Mouse (Mus musculus) liver, postnatal 0 days (tissue): ENCODE measurements around the gene 1700029F12Rik. TPM values are rescaled to one million over a fixed set of nuclear protein-coding genes. Genes with fewer than 3 reads are reported as not detected.

ENCODE experiments used
- ATAC-seq: fragments of 200-750 bp; cut with Nextera tagmentation; 2 replicates; pipeline ENCODE4 v1.8.0; 2017; ENCODE audit warnings: mild to moderate bottlenecking, moderate library complexity
- DNase-seq: peaks from one replicate; pipeline ENCODE4 v3.0.0-alpha.2; 2016
- H3K27ac ChIP-seq: fragments of 300-500 bp; sonication (generic); 2 replicates; pipeline ENCODE4 v1.5.1; 2014; ENCODE audit warnings: antibody characterized with exemption, moderate library complexity, mild to moderate bottlenecking, low read depth
- H3K27me3 ChIP-seq: fragments of 300-500 bp; sonication (generic); 2 replicates; pipeline ENCODE4 v1.6.1; 2014; ENCODE audit warnings: low read length, control low read depth, mixed read lengths; ENCODE audit not compliant: insufficient read depth
- H3K36me3 ChIP-seq: fragments of 300-500 bp; sonication (generic); replicated peaks from 2 replicates; pipeline ENCODE4 v1.6.1; 2014; ENCODE audit warnings: mild to moderate bottlenecking, control low read depth, low read length, moderate library complexity, mixed read lengths; ENCODE audit not compliant: insufficient read depth
- H3K4me1 ChIP-seq: fragments of 300-500 bp; sonication (generic); 2 replicates; pipeline ENCODE4 v1.6.1; 2014; ENCODE audit warnings: antibody characterized with exemption, mild to moderate bottlenecking, control low read depth; ENCODE audit not compliant: insufficient read depth
- H3K4me2 ChIP-seq: fragments of 300-500 bp; sonication (generic); 2 replicates; pipeline ENCODE4 v1.6.1; 2014; ENCODE audit warnings: low read depth, mild to moderate bottlenecking, low read length, moderate library complexity, mixed read lengths
- H3K4me3 ChIP-seq: fragments of 300-500 bp; sonication (generic); 2 replicates; pipeline ENCODE4 v1.5.1; 2014; ENCODE audit warnings: low read depth, low read length
- H3K9ac ChIP-seq: fragments of 300-500 bp; sonication (generic); replicated peaks from 2 replicates; pipeline ENCODE4 v1.6.1; 2014; ENCODE audit warnings: mild to moderate bottlenecking, moderate library complexity
- H3K9me3 ChIP-seq: fragments of 300-500 bp; sonication (generic); 2 replicates; pipeline ENCODE4 v1.6.1; 2016; ENCODE audit warnings: mild to moderate bottlenecking, control low read depth, low read length, mixed read lengths
- CTCF ChIP-seq: sonication (generic); IDR thresholded peaks from 2 replicates; pipeline ENCODE4 v1.5.1; 2016; ENCODE audit warnings: antibody characterized with exemption, low read depth
- EP300 ChIP-seq: IDR thresholded peaks from 2 replicates; pipeline ENCODE4 v1.6.1; 2016; ENCODE audit warnings: antibody characterized with exemption, low read depth, mild to moderate bottlenecking
- WGBS: fragments of 180-500 bp; shearing (Covaris S2); extraction: QIAGEN DNeasy Blood & Tissue Kit; methylation state at CpG from one replicate; pipeline ENCODE4 v1.1.7; 2014; ENCODE audit not compliant: insufficient replicate concordance; 5-methylcytosine and 5-hydroxymethylcytosine counted together
- polyA plus RNA-seq: library from polyadenylated mRNA; unstranded; fragments of >200 nt; fragmentation: Nextera tagmentation; extraction: Ambion mirVana; gene quantifications from 2 replicates; pipeline ENCODE4 v1.2.1, GENCODE M21; 2015

Gene 1700029F12Rik
- polyA plus RNA-seq = not detected in 2 replicates

GRCm38 (mm10) chr13:97034262-97034661 is at the start of gene 1700029F12Rik:
Gene 1700029F12Rik, minus strand, starts transcription at chr13:97034362.
- no peaks in the 10 kb centered on the region for H3K4me1 ChIP-seq
- 75% methylated on average over 2 of the region's 2 CpGs for WGBS
- H3K36me3 ChIP-seq = no peaks in the 10 kb centered on the region

DNA sequence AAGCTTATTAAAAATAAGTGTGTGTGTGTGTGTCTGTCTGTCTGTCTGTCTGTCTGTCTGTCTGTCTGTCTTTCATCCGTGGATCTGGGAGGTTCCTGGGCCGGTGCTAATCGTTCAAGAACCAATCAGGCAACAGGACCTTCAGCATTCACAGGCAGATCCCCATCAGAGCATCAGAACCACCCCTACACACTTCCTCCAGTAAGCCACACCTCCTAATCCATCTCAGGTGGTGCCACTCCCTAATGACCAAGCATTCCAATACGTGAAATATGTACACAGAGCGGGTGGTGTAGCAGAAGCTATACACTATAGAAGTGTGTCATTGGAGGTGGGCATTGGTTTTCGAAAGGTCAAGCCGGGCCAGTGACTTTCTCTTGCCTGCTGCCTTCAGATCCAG is 48.3 kb upstream of the 1700029F12Rik start:
- Histone ChIP-seq H3K27me3 (no peaks in the 10 kb centered on the region), H3K4me3 (no peak overlapping the region), H3K36me3 (no peaks in the 10 kb centered on the region), H3K27ac (no peak overlapping the region), H3K9me3 (no peaks in the 10 kb centered on the region), H3K4me1 (no peaks in the 10 kb centered on the region), H3K4me2 (no peak overlapping the region), H3K9ac (no peak overlapping the region)
- WGBS = 88% methylated on average over 7 of the region's 7 CpGs
- DNase-seq (no peak), ATAC-seq (peak; percentile 79)
- TF ChIP-seq EP300 (no peak), CTCF (no peak)

More at GRCm38 (mm10) chr13:97034262-97034661, at the start of gene 1700029F12Rik:
- DNase-seq (no peak), ATAC-seq (no peak)
- Histone ChIP-seq H3K4me3 (no peak within 1 kb of the TSS), H3K27me3 (no peaks in the 10 kb centered on the region), H3K9ac (no peak within 1 kb of the TSS), H3K4me2 (no peak within 1 kb of the TSS), H3K27ac (no peak within 1 kb of the TSS), H3K9me3 (no peaks in the 10 kb centered on the region)
- TF ChIP-seq CTCF (no peak), EP300 (no peak)

- H3K36me3 ChIP-seq = no peaks in the 10 kb centered on the region
- H3K4me1 ChIP-seq = no peaks in the 10 kb centered on the region
- H3K9me3 ChIP-seq = no peaks in the 10 kb centered on the region
- H3K27me3 ChIP-seq = no peaks in the 10 kb centered on the region
- H3K27ac ChIP-seq = no peak overlapping the region
- 81% methylated on average over 3 of the region's 3 CpGs for WGBS
- TF ChIP-seq EP300 (no peak), CTCF (no peak)
- DNase-seq (no peak), ATAC-seq (no peak)
- H3K9ac ChIP-seq = no peak overlapping the region
- no peak overlapping the region for H3K4me2 ChIP-seq
- H3K4me3 ChIP-seq = no peak overlapping the region
Observed at GRCm38 (mm10) chr13:97080615-97081014, 46.5 kb upstream of the 1700029F12Rik start.

GRCm38 (mm10) chr13:97080201-97080600 is 46.0 kb upstream of the 1700029F12Rik start:
- 75% methylated on average over 2 of the region's 2 CpGs for WGBS
- ATAC-seq = no peak
- Histone ChIP-seq H3K4me1 (no peaks in the 10 kb centered on the region), H3K36me3 (no peaks in the 10 kb centered on the region), H3K4me3 (no peak overlapping the region), H3K9me3 (no peaks in the 10 kb centered on the region), H3K27me3 (no peaks in the 10 kb centered on the region), H3K4me2 (no peak overlapping the region), H3K9ac (no peak overlapping the region), H3K27ac (no peak overlapping the region)
- no peak for DNase-seq
- TF ChIP-seq EP300 = no peak
- no peak for TF ChIP-seq CTCF

GRCm38 (mm10) chr13:97077556-97077955 is 43.4 kb upstream of the 1700029F12Rik start:
- Histone ChIP-seq H3K27ac (no peak overlapping the region), H3K36me3 (no peaks in the 10 kb centered on the region), H3K4me2 (no peak overlapping the region), H3K9ac (no peak overlapping the region), H3K27me3 (peaks cover 13% of the 10 kb centered on the region), H3K9me3 (no peaks in the 10 kb centered on the region), H3K4me1 (no peaks in the 10 kb centered on the region), H3K4me3 (no peak overlapping the region)
- 89% methylated on average over 2 of the region's 2 CpGs for WGBS
- DNase-seq (no peak), ATAC-seq (no peak)
- no peak for TF ChIP-seq EP300
- TF ChIP-seq CTCF = no peak

GRCm38 (mm10) chr13:97073497-97073896 is 39.3 kb upstream of the 1700029F12Rik start:
- H3K36me3 ChIP-seq = no peaks in the 10 kb centered on the region
- H3K4me1 ChIP-seq = peaks cover 11% of the 10 kb centered on the region
- peaks cover 34% of the 10 kb centered on the region for H3K27me3 ChIP-seq
- H3K27ac ChIP-seq = no peak overlapping the region
- no peak overlapping the region for H3K4me2 ChIP-seq
- ATAC-seq (no peak), DNase-seq (no peak)
- WGBS = 46% methylated on average over 1 of the region's 1 CpGs
- no peak overlapping the region for H3K4me3 ChIP-seq
- TF ChIP-seq CTCF (no peak), EP300 (no peak)
- no peak overlapping the region for H3K9ac ChIP-seq
- H3K9me3 ChIP-seq = no peaks in the 10 kb centered on the region
